Mouse (Mus musculus) lung, embryonic 16.5 days (tissue): ENCODE results near the gene Mvb12b. TPM values are rescaled to one million over a fixed set of nuclear protein-coding genes. Genes with fewer than 3 reads are reported as not detected.

Source experiments
- ATAC-seq: fragments of 200-750 bp; cut with Nextera tagmentation; 2 replicates; pipeline ENCODE4 v1.8.0; 2017; ENCODE audit warnings: low read depth, mild to moderate bottlenecking, moderate library complexity
- H3K27ac ChIP-seq: fragments of 300-500 bp; sonication (generic); 2 replicates; pipeline ENCODE4 v1.5.1; 2014; ENCODE audit warnings: mild to moderate bottlenecking, control low read depth, low read length
- H3K27me3 ChIP-seq: fragments of 300-500 bp; sonication (generic); 2 replicates; pipeline ENCODE4 v1.6.1; 2014; ENCODE audit warnings: low read depth, low read length, mixed read lengths; ENCODE audit not compliant: control insufficient read depth, insufficient read depth
- H3K36me3 ChIP-seq: fragments of 300-500 bp; sonication (generic); 2 replicates; pipeline ENCODE4 v1.6.1; 2014; ENCODE audit warnings: low read length; ENCODE audit not compliant: control insufficient read depth, insufficient read depth
- H3K4me1 ChIP-seq: fragments of 300-500 bp; sonication (generic); replicated peaks from 2 replicates; pipeline ENCODE4 v1.6.1; 2014; ENCODE audit warnings: low read length, mixed read lengths; ENCODE audit not compliant: control insufficient read depth, insufficient read depth
- H3K4me2 ChIP-seq: fragments of 300-500 bp; sonication (generic); 2 replicates; pipeline ENCODE4 v1.6.1; 2014; ENCODE audit warnings: low read depth, low read length, control low read depth
- H3K4me3 ChIP-seq: fragments of 300-500 bp; sonication (generic); 2 replicates; pipeline ENCODE4 v1.5.1; 2014; ENCODE audit warnings: mild to moderate bottlenecking, low read length, control low read depth
- H3K9ac ChIP-seq: fragments of 300-500 bp; sonication (generic); 2 replicates; pipeline ENCODE4 v1.6.1; 2014; ENCODE audit warnings: low read length, control low read depth
- H3K9me3 ChIP-seq: fragments of 300-500 bp; sonication (generic); 2 replicates; pipeline ENCODE4 v1.6.1; 2016; ENCODE audit warnings: low read length; ENCODE audit not compliant: control insufficient read depth
- WGBS: fragments of 180-500 bp; shearing (Covaris S2); extraction: QIAGEN DNeasy Blood & Tissue Kit; methylation state at CpG from one replicate; pipeline ENCODE4 v1.1.7; 2014; 5-methylcytosine and 5-hydroxymethylcytosine counted together
- polyA plus RNA-seq: library from polyadenylated mRNA; unstranded; fragments of >200 nt; fragmentation: Nextera tagmentation; extraction: Ambion mirVana; gene quantifications from 2 replicates; pipeline ENCODE4 v1.2.1, GENCODE M21; 2015

The Mvb12b gene
- polyA plus RNA-seq, 1 experiment from 2014 or later = 21.6 TPM

GRCm38 (mm10) chr2:33829870-33830269 is 57.9 kb downstream of the Mvb12b start:
- Histone ChIP-seq H3K4me2 (no peak overlapping the region), H3K27me3 (no peaks in the 10 kb centered on the region), H3K9me3 (no peaks in the 10 kb centered on the region), H3K36me3 (peaks cover 15% of the 10 kb centered on the region), H3K9ac (no peak overlapping the region), H3K27ac (no peak overlapping the region), H3K4me3 (no peak overlapping the region), H3K4me1 (no peaks in the 10 kb centered on the region; the same call in 1 of the 2 replicates)
- ATAC-seq = peak; percentile 34; the same call in 1 of the 2 replicates
- WGBS = 45% methylated on average over 2 of the region's 2 CpGs

- no peak overlapping the region for H3K4me3 ChIP-seq
- no peak for ATAC-seq
- H3K4me1 ChIP-seq = no peaks in the 10 kb centered on the region; the same call in 1 of the 2 replicates
- peaks cover 22% of the 10 kb centered on the region for H3K36me3 ChIP-seq
- no peaks in the 10 kb centered on the region for H3K27me3 ChIP-seq
- no peak overlapping the region for H3K4me2 ChIP-seq
- 83% methylated on average over 6 of the region's 6 CpGs for WGBS
- H3K27ac ChIP-seq = no peak overlapping the region
- no peaks in the 10 kb centered on the region for H3K9me3 ChIP-seq
- no peak overlapping the region for H3K9ac ChIP-seq
Observed at GRCm38 (mm10) chr2:33826777-33827176, 61.0 kb downstream of the Mvb12b start.

GRCm38 (mm10) chr2:33824935-33825514 is 62.7 kb downstream of the Mvb12b start:
- H3K9me3 ChIP-seq = no peaks in the 10 kb centered on the region
- no peak overlapping the region for H3K4me3 ChIP-seq
- no peak overlapping the region for H3K9ac ChIP-seq
- WGBS = 83% methylated on average over 11 of the region's 11 CpGs
- ATAC-seq = no peak
- H3K27ac ChIP-seq = no peak overlapping the region
- H3K4me2 ChIP-seq = no peak overlapping the region
- H3K27me3 ChIP-seq = no peaks in the 10 kb centered on the region
- H3K36me3 ChIP-seq = peaks cover 22% of the 10 kb centered on the region
- no peaks in the 10 kb centered on the region; the same call in 1 of the 2 replicates for H3K4me1 ChIP-seq

- Histone ChIP-seq H3K4me3 (no peak overlapping the region), H3K4me1 (no peaks in the 10 kb centered on the region), H3K27me3 (no peaks in the 10 kb centered on the region), H3K4me2 (no peak overlapping the region), H3K9ac (no peak overlapping the region), H3K27ac (no peak overlapping the region), H3K36me3 (peaks cover 27% of the 10 kb centered on the region), H3K9me3 (no peaks in the 10 kb centered on the region)
- ATAC-seq = peak; percentile 83
- 31% methylated on average over 13 of the region's 13 CpGs for WGBS
Observed at GRCm38 (mm10) chr2:33821677-33822607, 65.8 kb downstream of the Mvb12b start.

GRCm38 (mm10) chr2:33820450-33820849 is 67.3 kb downstream of the Mvb12b start:
- WGBS = 91% methylated on average over 3 of the region's 3 CpGs
- ATAC-seq = no peak
- Histone ChIP-seq H3K4me2 (no peak overlapping the region), H3K9me3 (no peaks in the 10 kb centered on the region), H3K4me3 (no peak overlapping the region), H3K9ac (no peak overlapping the region), H3K27me3 (no peaks in the 10 kb centered on the region), H3K27ac (no peak overlapping the region), H3K4me1 (no peaks in the 10 kb centered on the region), H3K36me3 (peaks cover 21% of the 10 kb centered on the region)

- no peak for ATAC-seq
- Histone ChIP-seq H3K36me3 (peaks cover 21% of the 10 kb centered on the region), H3K4me3 (no peak overlapping the region), H3K9me3 (no peaks in the 10 kb centered on the region), H3K4me2 (no peak overlapping the region), H3K27me3 (no peaks in the 10 kb centered on the region), H3K9ac (no peak overlapping the region), H3K4me1 (no peaks in the 10 kb centered on the region), H3K27ac (no peak overlapping the region)
- 88% methylated on average over 5 of the region's 5 CpGs for WGBS
Observed at GRCm38 (mm10) chr2:33820037-33820436, 67.7 kb downstream of the Mvb12b start.

GRCm38 (mm10) chr2:33818385-33818784 is 69.4 kb downstream of the Mvb12b start:
- Histone ChIP-seq H3K4me2 (no peak overlapping the region), H3K4me3 (no peak overlapping the region), H3K9me3 (no peaks in the 10 kb centered on the region), H3K4me1 (no peaks in the 10 kb centered on the region), H3K27me3 (no peaks in the 10 kb centered on the region), H3K27ac (no peak overlapping the region), H3K36me3 (peaks cover 12% of the 10 kb centered on the region), H3K9ac (no peak overlapping the region)
- ATAC-seq = no peak
- 92% methylated on average over 2 of the region's 2 CpGs for WGBS

- Histone ChIP-seq H3K27ac (no peak overlapping the region), H3K9me3 (no peaks in the 10 kb centered on the region), H3K4me2 (no peak overlapping the region), H3K36me3 (peaks cover 10% of the 10 kb centered on the region), H3K4me1 (no peaks in the 10 kb centered on the region; the same call in 1 of the 2 replicates), H3K9ac (no peak overlapping the region), H3K4me3 (no peak overlapping the region), H3K27me3 (no peaks in the 10 kb centered on the region)
- WGBS = 65% methylated on average over 9 of the region's 9 CpGs
- no peak for ATAC-seq
Observed at GRCm38 (mm10) chr2:33817663-33818346, 69.9 kb downstream of the Mvb12b start.

- Histone ChIP-seq H3K27me3 (no peaks in the 10 kb centered on the region), H3K27ac (no peak overlapping the region), H3K36me3 (peaks cover 10% of the 10 kb centered on the region), H3K4me1 (no peaks in the 10 kb centered on the region; the same call in 1 of the 2 replicates), H3K9ac (no peak overlapping the region), H3K4me3 (no peak overlapping the region), H3K4me2 (no peak overlapping the region), H3K9me3 (no peaks in the 10 kb centered on the region)
- no peak for ATAC-seq
- 74% methylated on average over 4 of the region's 4 CpGs for whole genome bisulfite sequencing
Observed at GRCm38 (mm10) chr2:33817080-33817479, 70.7 kb downstream of the Mvb12b start.
